Mouse (Mus musculus): ENCODE results near the gene Nupr1l. TPM values are rescaled to one million over a fixed set of nuclear protein-coding genes. Genes with fewer than 3 reads are reported as not detected.
"Not testable (repeated sequence)": the region's sequence is repeated elsewhere in the genome, so short reads cannot be mapped to it uniquely, and the experiment has no call there.

Nupr1l gene
- polyA plus RNA-seq, 1 experiment from 2014 or later: 0.84 TPM

- H3K4me1 ChIP-seq (replicated peaks; ENCODE audit: control insufficient read depth, insufficient read depth, low read length): no peaks in the 10 kb centered on the region
- 60% methylated on average over 9 of the region's 9 CpGs for WGBS
- no peak overlapping the region for H3K4me2 ChIP-seq
- H3K9me3 ChIP-seq (ENCODE audit: control insufficient read depth, low read length): no peaks in the 10 kb centered on the region
- ATAC-seq (replicated peaks; ENCODE audit: low FRiP score) (no peak), DNase-seq (ENCODE audit: low spot score) (no peak)
- no peak overlapping the region for H3K4me3 ChIP-seq (ENCODE audit: low read depth, low read length)
- no peaks in the 10 kb centered on the region for H3K27me3 ChIP-seq (replicated peaks; ENCODE audit: control insufficient read depth, insufficient read depth, low read length)
- H3K36me3 ChIP-seq (ENCODE audit: control insufficient read depth, insufficient read depth, low read length): peaks cover 13% of the 10 kb centered on the region
- no peak overlapping the region for H3K27ac ChIP-seq (ENCODE audit: low read depth, low read length)
- H3K9ac ChIP-seq (ENCODE audit: low read depth, low read length): no peak overlapping the region
Measured at GRCm38 (mm10) chr5:129877731-129878455, 30.4 kb upstream of the Nupr1l start.

- no peak for DNase-seq (ENCODE audit: low spot score)
- peak; percentile 44; the same call in 1 of the 2 replicates for ATAC-seq (replicated peaks; ENCODE audit: low FRiP score)
- no peaks in the 10 kb centered on the region for H3K4me1 ChIP-seq (replicated peaks; ENCODE audit: control insufficient read depth, insufficient read depth, low read length)
- peaks cover 18% of the 10 kb centered on the region for H3K36me3 ChIP-seq (ENCODE audit: control insufficient read depth, insufficient read depth, low read length)
- no peak overlapping the region for H3K4me3 ChIP-seq (ENCODE audit: low read depth, low read length)
- H3K4me2 ChIP-seq: no peak overlapping the region
- no peak overlapping the region for H3K9ac ChIP-seq (ENCODE audit: low read depth, low read length)
- H3K9me3 ChIP-seq (ENCODE audit: control insufficient read depth, low read length): no peaks in the 10 kb centered on the region
- no peaks in the 10 kb centered on the region for H3K27me3 ChIP-seq (replicated peaks; ENCODE audit: control insufficient read depth, insufficient read depth, low read length)
- no peak overlapping the region for H3K27ac ChIP-seq (ENCODE audit: low read depth, low read length)
- 65% methylated on average over 2 of the region's 2 CpGs for WGBS
Measured at GRCm38 (mm10) chr5:129878946-129879345, 29.4 kb upstream of the Nupr1l start.

GRCm38 (mm10) chr5:129879888-129880287 is 28.5 kb upstream of the Nupr1l start:
- WGBS: 64% methylated on average over 3 of the region's 3 CpGs
- no peaks in the 10 kb centered on the region for H3K9me3 ChIP-seq (ENCODE audit: control insufficient read depth, low read length)
- H3K27ac ChIP-seq (ENCODE audit: low read depth, low read length): no peak overlapping the region
- no peak overlapping the region for H3K4me3 ChIP-seq (ENCODE audit: low read depth, low read length)
- H3K4me1 ChIP-seq (replicated peaks; ENCODE audit: control insufficient read depth, insufficient read depth, low read length): no peaks in the 10 kb centered on the region
- no peak for DNase-seq (ENCODE audit: low spot score)
- ATAC-seq (replicated peaks; ENCODE audit: low FRiP score): no peak
- H3K9ac ChIP-seq (ENCODE audit: low read depth, low read length): no peak overlapping the region
- H3K36me3 ChIP-seq (ENCODE audit: control insufficient read depth, insufficient read depth, low read length): peaks cover 21% of the 10 kb centered on the region
- H3K4me2 ChIP-seq: no peak overlapping the region
- no peaks in the 10 kb centered on the region for H3K27me3 ChIP-seq (replicated peaks; ENCODE audit: control insufficient read depth, insufficient read depth, low read length)

GRCm38 (mm10) chr5:129886271-129886670 is 22.1 kb upstream of the Nupr1l start:
- ATAC-seq (replicated peaks; ENCODE audit: low FRiP score): peak; percentile 43; the same call in 1 of the 2 replicates
- Histone ChIP-seq H3K4me2 (peak overlapping the region; percentile 85), H3K4me1 (replicated peaks; ENCODE audit: control insufficient read depth, insufficient read depth, low read length) (peaks cover 5% of the 10 kb centered on the region), H3K9me3 (ENCODE audit: control insufficient read depth, low read length) (no peaks in the 10 kb centered on the region), H3K27ac (ENCODE audit: low read depth, low read length) (peak overlapping the region; percentile 98), H3K4me3 (ENCODE audit: low read depth, low read length) (peak overlapping the region; percentile 92), H3K27me3 (replicated peaks; ENCODE audit: control insufficient read depth, insufficient read depth, low read length) (no peaks in the 10 kb centered on the region), H3K36me3 (ENCODE audit: control insufficient read depth, insufficient read depth, low read length) (peaks cover 14% of the 10 kb centered on the region), H3K9ac (ENCODE audit: low read depth, low read length) (peak overlapping the region; percentile 91)
- WGBS: 20% methylated on average over 10 of the region's 10 CpGs
- DNase-seq (ENCODE audit: low spot score): peak; percentile 48

GRCm38 (mm10) chr5:129886911-129887636 is 21.3 kb upstream of the Nupr1l start, which contains the start of gene Chchd2:
Chchd2 (minus strand) TSS chr5:129887470.
- H3K36me3 ChIP-seq (ENCODE audit: control insufficient read depth, insufficient read depth, low read length): peaks cover 9% of the 10 kb centered on the region
- H3K4me2 ChIP-seq: peak within 1 kb of the TSS; percentile 85
- peak within 1 kb of the TSS; percentile 92 for H3K4me3 ChIP-seq (ENCODE audit: low read depth, low read length)
- peak within 1 kb of the TSS; percentile 98 for H3K27ac ChIP-seq (ENCODE audit: low read depth, low read length)
- H3K4me1 ChIP-seq (replicated peaks; ENCODE audit: control insufficient read depth, insufficient read depth, low read length): peaks cover 5% of the 10 kb centered on the region
- H3K9ac ChIP-seq (ENCODE audit: low read depth, low read length): peak within 1 kb of the TSS; percentile 91
- WGBS: under 1% methylated on average over 46 of the region's 46 CpGs
- no peaks in the 10 kb centered on the region for H3K27me3 ChIP-seq (replicated peaks; ENCODE audit: control insufficient read depth, insufficient read depth, low read length)
- peak; percentile 88 for DNase-seq (ENCODE audit: low spot score)
- ATAC-seq (replicated peaks; ENCODE audit: low FRiP score): peak; percentile 98
- no peaks in the 10 kb centered on the region for H3K9me3 ChIP-seq (ENCODE audit: control insufficient read depth, low read length)

GRCm38 (mm10) chr5:129890390-129890789 is 17.9 kb upstream of the Nupr1l start:
- ATAC-seq (replicated peaks; ENCODE audit: low FRiP score); H3K9me3 ChIP-seq (ENCODE audit: control insufficient read depth, low read length); H3K4me3 ChIP-seq (ENCODE audit: low read depth, low read length); H3K27ac ChIP-seq (ENCODE audit: low read depth, low read length); H3K4me1 ChIP-seq (replicated peaks; ENCODE audit: control insufficient read depth, insufficient read depth, low read length); H3K27me3 ChIP-seq (replicated peaks; ENCODE audit: control insufficient read depth, insufficient read depth, low read length); H3K9ac ChIP-seq (ENCODE audit: low read depth, low read length); H3K4me2 ChIP-seq; DNase-seq (ENCODE audit: low spot score); H3K36me3 ChIP-seq (ENCODE audit: control insufficient read depth, insufficient read depth, low read length): not testable (repeated sequence)
- 77% methylated on average over 4 of the region's 7 CpGs for WGBS

- 2% methylated on average over 44 of the region's 44 CpGs for WGBS
- Histone ChIP-seq H3K9me3 (ENCODE audit: control insufficient read depth, low read length) (no peaks in the 10 kb centered on the region), H3K4me1 (replicated peaks; ENCODE audit: control insufficient read depth, insufficient read depth, low read length) (peaks cover 7% of the 10 kb centered on the region; the same call in 1 of the 2 replicates), H3K36me3 (ENCODE audit: control insufficient read depth, insufficient read depth, low read length) (no peaks in the 10 kb centered on the region), H3K4me2 (peak within 1 kb of the TSS; percentile 98), H3K4me3 (ENCODE audit: low read depth, low read length) (peak within 1 kb of the TSS; percentile 77), H3K9ac (ENCODE audit: low read depth, low read length) (peak within 1 kb of the TSS; percentile 59; the same call in 1 of the 2 replicates), H3K27me3 (replicated peaks; ENCODE audit: control insufficient read depth, insufficient read depth, low read length) (no peaks in the 10 kb centered on the region), H3K27ac (ENCODE audit: low read depth, low read length) (no peak within 1 kb of the TSS)
- DNase-seq (ENCODE audit: low spot score) (peak; percentile 80), ATAC-seq (replicated peaks; ENCODE audit: low FRiP score) (peak; percentile 100)
Measured at GRCm38 (mm10) chr5:129895198-129896088, 12.9 kb upstream of the Nupr1l start, which contains the start of gene Zbed5. Zbed5 (plus strand) TSS chr5:129895723.

GRCm38 (mm10) chr5:129898449-129898848 is 9.9 kb upstream of the Nupr1l start, which contains the start of gene Phkg1:
Phkg1 (minus strand) TSS chr5:129898549.
- no peak within 1 kb of the TSS for H3K4me2 ChIP-seq
- WGBS: 89% methylated on average over 1 of the region's 1 CpGs

More at GRCm38 (mm10) chr5:129898449-129898848, 9.9 kb upstream of the Nupr1l start, which contains the start of gene Phkg1:
- Histone ChIP-seq H3K9ac (ENCODE audit: low read depth, low read length) (no peak within 1 kb of the TSS), H3K27ac (ENCODE audit: low read depth, low read length) (no peak within 1 kb of the TSS), H3K9me3 (ENCODE audit: control insufficient read depth, low read length) (no peaks in the 10 kb centered on the region), H3K36me3 (ENCODE audit: control insufficient read depth, insufficient read depth, low read length) (no peaks in the 10 kb centered on the region), H3K27me3 (replicated peaks; ENCODE audit: control insufficient read depth, insufficient read depth, low read length) (no peaks in the 10 kb centered on the region), H3K4me1 (replicated peaks; ENCODE audit: control insufficient read depth, insufficient read depth, low read length) (peaks cover 7% of the 10 kb centered on the region; the same call in 1 of the 2 replicates), H3K4me3 (ENCODE audit: low read depth, low read length) (no peak within 1 kb of the TSS)
- no peak for DNase-seq (ENCODE audit: low spot score)
- no peak for ATAC-seq (replicated peaks; ENCODE audit: low FRiP score)

All from liver, embryonic 11.5 days (tissue).